Mouse (Mus musculus): ENCODE data around the gene Gm11007.
"Not testable (repeated sequence)": the region's sequence is repeated elsewhere in the genome, so short reads cannot be mapped to it uniquely, and the experiment has no call there.

Gene Gm11007

DNA sequence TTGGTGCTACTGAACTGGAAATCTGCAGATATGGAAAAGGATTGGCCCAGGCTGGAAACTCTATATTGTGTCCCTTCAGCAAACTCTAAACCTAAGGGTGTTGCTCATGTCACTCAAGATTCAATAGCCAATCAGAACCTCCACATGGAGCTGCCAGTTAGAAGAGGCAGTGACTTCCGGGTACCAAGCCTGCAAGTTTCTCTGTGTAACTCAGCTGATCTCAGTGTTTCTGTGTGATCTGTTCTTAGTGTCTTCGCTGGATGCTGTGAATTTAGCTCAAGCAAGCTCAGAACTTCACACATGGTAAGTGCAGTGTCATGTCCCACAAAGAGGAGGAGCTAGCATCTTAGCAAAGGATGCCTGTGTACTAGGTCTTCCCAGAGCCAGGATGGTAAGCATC, at the start of gene Gm11007:
TSS of gene Gm11007 (plus strand) at position 301 of the 400 bp plus-strand sequence.
- DNase-seq (ENCODE audit: low spot score): not testable (repeated sequence)
